Comparison of ENCODE assay signal across 8 mouse cellular contexts in the genomic region with DNA sequence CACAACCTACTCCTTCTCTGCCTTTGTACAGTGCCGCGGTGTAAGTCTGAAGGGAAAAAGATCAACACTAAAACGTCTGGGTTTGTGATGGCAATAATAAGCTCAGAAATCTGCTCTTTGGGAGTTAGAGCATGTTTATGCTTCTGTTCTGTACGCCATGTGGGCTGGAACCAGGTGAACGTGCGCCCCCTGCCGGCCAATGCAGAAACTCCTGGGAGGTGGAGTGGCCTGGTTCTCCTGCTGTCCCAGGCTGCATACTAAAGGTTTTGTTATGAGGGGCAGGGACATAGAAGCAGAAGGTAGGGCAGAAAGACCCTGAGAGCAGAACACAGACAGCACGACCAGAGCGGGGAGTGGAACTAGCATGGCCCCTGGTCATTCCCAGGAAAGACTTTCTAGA. TPM values are rescaled to one million over a fixed set of nuclear protein-coding genes. Genes with fewer than 3 reads are reported as not detected.
DNase-seq lines count a peak whose midpoint lies in the region; ATAC-seq and TF ChIP-seq lines count a peak whose summit lies in the region.

No protein-coding gene starts in this region.

- peak; percentile 86 for ATAC-seq in Patski
- peak; percentile 87 for ATAC-seq in hindbrain, embryonic 12.5 days (ENCODE audit: low FRiP score)

- H3K36me3 ChIP-seq in hindbrain, embryonic 12.5 days = no peaks in the 10 kb centered on the region

- 5% methylated on average over 9 of the region's 9 CpGs for WGBS in hindbrain, embryonic 12.5 days

- H3K4me2 ChIP-seq in hindbrain, embryonic 12.5 days (replicated peaks) = no peak overlapping the region

- DNase-seq in Patski (ENCODE audit: low read depth, low spot score) = no peak
- peak; percentile 87 to 89 for DNase-seq in cerebellum, postnatal 10 days
- peak; percentile 24 to 70 for DNase-seq in frontal cortex, postnatal 14 days (ENCODE audit: low spot score in 2 of 2)
- peak; percentile 65 to 79 for DNase-seq in layer of hippocampus, postnatal 14 days (ENCODE audit: low spot score in 2 of 2)
- peak; percentile 82 for DNase-seq in lung, postnatal 10 days
- peak; percentile 78 for DNase-seq in retina, postnatal 1 day
- DNase-seq in thymus, postnatal 4 days = peak; percentile 76

- POLR2A ChIA-PET in Patski (lab: Charles Lee) = no interaction called here

- H3K27me3 ChIP-seq in Patski = no peaks in the 10 kb centered on the region
- H3K27me3 ChIP-seq in hindbrain, embryonic 12.5 days = no peaks in the 10 kb centered on the region

- no peak overlapping the region for H3K4me3 ChIP-seq in hindbrain, embryonic 12.5 days

- no peak overlapping the region for H3K27ac ChIP-seq in hindbrain, embryonic 12.5 days

- peak; percentile 71 for TF ChIP-seq CTCF in Patski (IDR thresholded peaks at IDR 0.05)

- H3K9ac ChIP-seq in hindbrain, embryonic 12.5 days = no peak overlapping the region

- CTCF ChIA-PET in Patski (lab: Charles Lee) = interaction anchor here (0.8 kb wide), 1 partner anchor 80 kb away, joined by 4 read pairs; no protein-coding TSS in a partner anchor

- in situ Hi-C loops in Patski (cut with MboI; ENCODE audit: low pct_unique_long_range_greater_than_20kb) = loop anchor here (5.0 kb wide), 2 partner anchors 94 to 164 kb away; no protein-coding TSS in a partner anchor

- no peaks in the 10 kb centered on the region for H3K4me1 ChIP-seq in hindbrain, embryonic 12.5 days

- no peaks in the 10 kb centered on the region for H3K9me3 ChIP-seq in hindbrain, embryonic 12.5 days (replicated peaks)

RNA-seq across cellular contexts. Expression of a gene that starts 10.2 kb away (rescaled TPM):
- not detected for polyA plus RNA-seq in Patski (2021)
- polyA plus RNA-seq in hindbrain, embryonic 12.5 days (2016; fragmentation: Nextera tagmentation; extraction: Ambion mirVana) = not detected in 2 replicates
- not detected for total RNA-seq in layer of hippocampus, postnatal 14 days (2021)
